Mouse (Mus musculus): ENCODE results near the gene F7. TPM values are rescaled to one million over a fixed set of nuclear protein-coding genes. Genes with fewer than 3 reads are reported as not detected.

Gene F7
- polyA plus RNA-seq, 1 experiment from 2014 or later = 0.08 TPM

DNA sequence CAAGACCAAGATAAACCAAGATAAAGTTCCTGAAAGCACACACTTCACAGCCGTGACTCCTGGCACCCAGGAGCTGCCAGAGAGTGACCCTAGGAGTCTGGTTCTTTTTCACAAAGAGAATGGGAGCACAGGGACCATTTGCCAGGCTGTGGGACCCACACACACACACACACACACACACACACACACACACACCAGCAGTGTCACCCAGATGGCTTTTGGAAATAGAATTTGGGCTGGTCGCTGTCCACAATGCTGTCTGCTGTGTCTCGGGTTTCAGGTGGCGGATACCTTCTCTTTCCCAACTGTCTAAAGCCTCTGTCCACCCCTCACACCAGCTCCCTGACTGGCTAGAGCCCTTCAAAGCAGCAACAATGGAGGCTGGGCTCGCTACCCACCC, 31.4 kb upstream of the F7 start:
- Histone ChIP-seq H3K27ac (ENCODE audit: low read depth, low read length) (no peak overlapping the region), H3K4me3 (ENCODE audit: low read depth, low read length) (no peak overlapping the region), H3K27me3 (replicated peaks; ENCODE audit: control insufficient read depth, insufficient read depth, low read length) (no peaks in the 10 kb centered on the region), H3K9me3 (ENCODE audit: control insufficient read depth) (no peaks in the 10 kb centered on the region), H3K9ac (ENCODE audit: low read depth, low read length) (no peak overlapping the region), H3K36me3 (ENCODE audit: control insufficient read depth, insufficient read depth) (no peaks in the 10 kb centered on the region; the same call in 1 of the 2 replicates), H3K4me2 (replicated peaks; ENCODE audit: low read depth) (no peak overlapping the region), H3K4me1 (replicated peaks; ENCODE audit: control insufficient read depth, insufficient read depth, low read length) (no peaks in the 10 kb centered on the region)
- 81% methylated on average over 5 of the region's 5 CpGs for WGBS
- ATAC-seq = no peak
- no peak for TF ChIP-seq CTCF (IDR thresholded peaks at IDR 0.05; ENCODE audit: low read depth)

DNA sequence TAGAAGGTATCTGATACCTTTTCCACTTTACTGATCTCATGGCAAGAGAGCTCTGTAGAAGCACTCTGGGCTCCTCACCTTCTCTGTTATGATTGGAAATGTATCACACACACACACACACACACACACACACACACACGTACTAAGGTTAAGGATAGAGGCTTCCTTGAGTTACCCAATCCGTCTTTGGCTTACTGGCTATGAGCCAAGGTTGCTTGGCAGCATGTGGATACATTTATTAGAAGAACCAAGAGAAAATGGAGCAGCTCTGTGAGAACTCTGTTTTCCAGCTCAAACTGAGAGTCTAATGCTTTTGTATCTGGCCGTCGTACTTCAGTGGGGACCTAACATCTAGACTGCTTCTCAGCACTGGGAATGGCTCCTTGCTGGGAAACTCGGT, 30.4 kb upstream of the F7 start:
- no peak for ATAC-seq
- no peak overlapping the region for H3K4me3 ChIP-seq (ENCODE audit: low read depth, low read length)
- no peaks in the 10 kb centered on the region for H3K27me3 ChIP-seq (replicated peaks; ENCODE audit: control insufficient read depth, insufficient read depth, low read length)
- no peak overlapping the region for H3K27ac ChIP-seq (ENCODE audit: low read depth, low read length)
- no peak for TF ChIP-seq CTCF (IDR thresholded peaks at IDR 0.05; ENCODE audit: low read depth)
- 56% methylated on average over 5 of the region's 5 CpGs for WGBS
- H3K9ac ChIP-seq (ENCODE audit: low read depth, low read length) = no peak overlapping the region
- H3K4me1 ChIP-seq (replicated peaks; ENCODE audit: control insufficient read depth, insufficient read depth, low read length) = no peaks in the 10 kb centered on the region
- no peak overlapping the region for H3K4me2 ChIP-seq (replicated peaks; ENCODE audit: low read depth)
- peaks cover 1% of the 10 kb centered on the region; the same call in 1 of the 2 replicates for H3K36me3 ChIP-seq (ENCODE audit: control insufficient read depth, insufficient read depth)
- no peaks in the 10 kb centered on the region for H3K9me3 ChIP-seq (ENCODE audit: control insufficient read depth)

GRCm38 (mm10) chr8:12996831-12997275, 29.0 kb upstream of the F7 start:
- TF ChIP-seq CTCF (IDR thresholded peaks at IDR 0.05; ENCODE audit: low read depth) = no peak
- Histone ChIP-seq H3K9ac (ENCODE audit: low read depth, low read length) (no peak overlapping the region), H3K4me2 (replicated peaks; ENCODE audit: low read depth) (no peak overlapping the region), H3K9me3 (ENCODE audit: control insufficient read depth) (no peaks in the 10 kb centered on the region), H3K27ac (ENCODE audit: low read depth, low read length) (no peak overlapping the region), H3K4me3 (ENCODE audit: low read depth, low read length) (no peak overlapping the region), H3K27me3 (replicated peaks; ENCODE audit: control insufficient read depth, insufficient read depth, low read length) (no peaks in the 10 kb centered on the region), H3K4me1 (replicated peaks; ENCODE audit: control insufficient read depth, insufficient read depth, low read length) (no peaks in the 10 kb centered on the region), H3K36me3 (ENCODE audit: control insufficient read depth, insufficient read depth) (peaks cover 7% of the 10 kb centered on the region; the same call in 1 of the 2 replicates)
- 58% methylated on average over 8 of the region's 8 CpGs for WGBS
- no peak for ATAC-seq

DNA sequence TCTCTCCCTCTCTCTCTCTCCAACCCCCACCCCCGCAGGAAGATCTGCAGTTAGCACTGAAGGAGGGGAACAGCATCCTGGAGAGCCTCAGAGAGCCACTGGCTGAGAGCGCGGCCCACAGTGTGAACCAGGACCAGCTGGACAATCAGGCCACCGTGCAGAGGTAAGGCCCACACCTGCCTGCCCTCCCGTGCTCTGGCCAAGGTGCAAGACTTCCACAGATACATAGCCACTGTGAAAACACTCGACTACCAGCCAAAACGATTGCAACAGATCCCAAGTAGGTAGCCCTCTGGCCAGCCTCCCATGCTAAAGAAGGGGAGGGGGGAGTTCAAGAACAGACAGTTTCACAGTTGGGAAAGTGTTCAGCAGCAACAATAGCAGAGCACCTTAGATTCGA, 27.5 kb upstream of the F7 start:
- Histone ChIP-seq H3K27ac (ENCODE audit: low read depth, low read length) (no peak overlapping the region), H3K36me3 (ENCODE audit: control insufficient read depth, insufficient read depth) (peaks cover 10% of the 10 kb centered on the region; the same call in 1 of the 2 replicates), H3K27me3 (replicated peaks; ENCODE audit: control insufficient read depth, insufficient read depth, low read length) (no peaks in the 10 kb centered on the region), H3K9me3 (ENCODE audit: control insufficient read depth) (no peaks in the 10 kb centered on the region), H3K4me3 (ENCODE audit: low read depth, low read length) (no peak overlapping the region), H3K4me2 (replicated peaks; ENCODE audit: low read depth) (no peak overlapping the region), H3K9ac (ENCODE audit: low read depth, low read length) (no peak overlapping the region), H3K4me1 (replicated peaks; ENCODE audit: control insufficient read depth, insufficient read depth, low read length) (no peaks in the 10 kb centered on the region)
- no peak for TF ChIP-seq CTCF (IDR thresholded peaks at IDR 0.05; ENCODE audit: low read depth)
- ATAC-seq = no peak
- WGBS = 77% methylated on average over 8 of the region's 8 CpGs

GRCm38 (mm10) chr8:12999793-13000192, 26.0 kb upstream of the F7 start:
- Histone ChIP-seq H3K9me3 (ENCODE audit: control insufficient read depth) (no peaks in the 10 kb centered on the region), H3K4me2 (replicated peaks; ENCODE audit: low read depth) (no peak overlapping the region), H3K27me3 (replicated peaks; ENCODE audit: control insufficient read depth, insufficient read depth, low read length) (no peaks in the 10 kb centered on the region), H3K9ac (ENCODE audit: low read depth, low read length) (no peak overlapping the region), H3K4me3 (ENCODE audit: low read depth, low read length) (no peak overlapping the region), H3K27ac (ENCODE audit: low read depth, low read length) (no peak overlapping the region), H3K4me1 (replicated peaks; ENCODE audit: control insufficient read depth, insufficient read depth, low read length) (no peaks in the 10 kb centered on the region), H3K36me3 (ENCODE audit: control insufficient read depth, insufficient read depth) (peaks cover 11% of the 10 kb centered on the region; the same call in 1 of the 2 replicates)
- WGBS = 69% methylated on average over 9 of the region's 9 CpGs
- no peak for TF ChIP-seq CTCF (IDR thresholded peaks at IDR 0.05; ENCODE audit: low read depth)
- no peak for ATAC-seq

DNA sequence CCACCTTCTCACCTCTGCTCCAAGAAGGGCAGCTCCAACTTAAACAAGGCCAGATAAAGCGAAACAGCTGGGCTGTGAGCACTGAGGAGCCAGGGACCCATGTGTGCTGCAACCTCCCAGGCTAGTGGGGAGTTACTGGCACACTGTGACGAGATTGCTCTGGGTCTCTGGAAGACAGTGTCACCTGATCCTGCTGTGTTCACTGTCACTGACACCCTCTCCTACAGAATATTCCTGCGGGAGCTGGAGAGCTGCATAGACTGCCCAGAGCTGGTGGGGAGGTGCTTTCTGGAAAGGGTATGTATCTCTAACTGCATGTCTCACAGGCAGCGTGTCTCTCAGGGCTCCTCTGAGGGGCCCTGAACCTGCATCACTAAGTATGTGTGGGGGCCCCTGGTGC, 18.4 kb upstream of the F7 start:
- H3K36me3 ChIP-seq (ENCODE audit: control insufficient read depth, insufficient read depth) = peaks cover 8% of the 10 kb centered on the region; the same call in 1 of the 2 replicates
- ATAC-seq = no peak
- H3K27ac ChIP-seq (ENCODE audit: low read depth, low read length) = no peak overlapping the region
- H3K9me3 ChIP-seq (ENCODE audit: control insufficient read depth) = no peaks in the 10 kb centered on the region
- H3K4me2 ChIP-seq (replicated peaks; ENCODE audit: low read depth) = no peak overlapping the region
- H3K27me3 ChIP-seq (replicated peaks; ENCODE audit: control insufficient read depth, insufficient read depth, low read length) = no peaks in the 10 kb centered on the region
- no peak overlapping the region for H3K9ac ChIP-seq (ENCODE audit: low read depth, low read length)
- WGBS = 76% methylated on average over 4 of the region's 4 CpGs
- TF ChIP-seq CTCF (IDR thresholded peaks at IDR 0.05; ENCODE audit: low read depth) = no peak
- no peaks in the 10 kb centered on the region for H3K4me1 ChIP-seq (replicated peaks; ENCODE audit: control insufficient read depth, insufficient read depth, low read length)
- no peak overlapping the region for H3K4me3 ChIP-seq (ENCODE audit: low read depth, low read length)

DNA sequence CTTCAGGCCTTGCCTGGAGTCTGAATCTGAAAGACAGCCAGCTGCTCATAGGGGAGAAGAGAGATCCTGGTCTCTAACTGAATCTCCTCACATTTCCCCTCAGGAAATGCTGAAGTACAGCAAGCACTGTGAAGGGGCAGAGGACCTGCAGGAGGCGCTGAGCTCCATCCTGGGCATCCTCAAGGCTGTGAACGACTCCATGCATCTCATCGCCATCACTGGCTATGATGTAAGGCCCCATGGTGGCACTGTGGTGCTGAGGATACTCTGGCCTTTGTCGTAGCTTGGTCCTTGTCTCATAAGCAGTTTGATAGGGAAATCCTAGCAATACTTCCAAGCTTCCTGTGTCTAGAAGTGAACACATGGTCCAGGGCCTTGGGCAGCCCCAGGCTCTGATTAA, 15.5 kb upstream of the F7 start:
- TF ChIP-seq CTCF (IDR thresholded peaks at IDR 0.05; ENCODE audit: low read depth) = peak; percentile 77
- Histone ChIP-seq H3K27ac (ENCODE audit: low read depth, low read length) (no peak overlapping the region), H3K9ac (ENCODE audit: low read depth, low read length) (no peak overlapping the region), H3K36me3 (ENCODE audit: control insufficient read depth, insufficient read depth) (peaks cover 4% of the 10 kb centered on the region; the same call in 1 of the 2 replicates), H3K4me1 (replicated peaks; ENCODE audit: control insufficient read depth, insufficient read depth, low read length) (no peaks in the 10 kb centered on the region), H3K9me3 (ENCODE audit: control insufficient read depth) (no peaks in the 10 kb centered on the region), H3K4me2 (replicated peaks; ENCODE audit: low read depth) (no peak overlapping the region), H3K27me3 (replicated peaks; ENCODE audit: control insufficient read depth, insufficient read depth, low read length) (no peaks in the 10 kb centered on the region), H3K4me3 (ENCODE audit: low read depth, low read length) (no peak overlapping the region)
- ATAC-seq = peak; percentile 67; the same call in 1 of the 2 replicates
- 62% methylated on average over 4 of the region's 4 CpGs for WGBS

Measured in intestine, postnatal 0 days (tissue).